Mouse (Mus musculus) right cerebral cortex, postnatal 10 days (tissue): Measurements from ENCODE around the gene Snx14.

Experiments used
- DNase-seq, 2 experiments: peaks; one replicate each; pipeline ENCODE4 v3.0.0; 2021; ENCODE audit warnings: low spot score in 2 of 2

Snx14 gene

GRCm38 (mm10) chr9:88344424-88344823 is 94.3 kb downstream of the Snx14 start:
- DNase-seq: no peak

- DNase-seq: peak in 1 of 2 experiments; percentile 43
Observed at GRCm38 (mm10) chr9:88342701-88343100, 96.1 kb downstream of the Snx14 start.

- no peak for DNase-seq
Observed at GRCm38 (mm10) chr9:88342241-88342640, 96.5 kb downstream of the Snx14 start.

GRCm38 (mm10) chr9:88340819-88341218 is 97.9 kb downstream of the Snx14 start:
- DNase-seq: no peak

GRCm38 (mm10) chr9:88335839-88336238 is 102.9 kb downstream of the Snx14 start:
- no peak for DNase-seq

GRCm38 (mm10) chr9:88332447-88332846 is 106.3 kb downstream of the Snx14 start:
- DNase-seq: no peak

GRCm38 (mm10) chr9:88330316-88330715 is 108.4 kb downstream of the Snx14 start:
- DNase-seq: no peak

GRCm38 (mm10) chr9:88329166-88329748 is 109.5 kb downstream of the Snx14 start:
- no peak for DNase-seq

GRCm38 (mm10) chr9:88328666-88329065 is 110.1 kb downstream of the Snx14 start:
- DNase-seq: no peak

GRCm38 (mm10) chr9:88326930-88327901 is 111.5 kb downstream of the Snx14 start, which contains the start of gene Nt5e:
Nt5e (plus strand) TSS chr9:88327197.
- peak; percentile 72 to 76 for DNase-seq
